Mouse (Mus musculus): ENCODE measurements around the gene Hs1bp3.

DNA sequence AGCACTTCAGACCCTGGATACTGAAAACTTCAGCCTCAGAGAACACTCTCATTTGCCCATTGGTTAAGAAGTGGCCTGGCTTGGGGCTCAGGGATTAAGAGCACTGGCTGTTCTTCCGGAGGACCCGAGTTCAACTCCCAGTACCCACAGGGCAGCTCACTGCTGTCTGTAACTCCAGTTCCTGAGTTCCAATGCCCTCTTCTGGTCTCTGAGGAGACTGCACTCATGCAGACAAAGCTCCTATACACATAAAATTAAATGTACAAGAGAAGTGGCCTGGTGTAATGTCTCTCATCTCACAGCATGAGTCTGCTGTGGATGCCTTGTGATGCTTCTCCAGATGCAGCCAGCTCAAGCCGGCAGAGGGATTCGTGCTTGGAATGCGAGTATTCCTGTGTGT lies 3.3 kb downstream of the Hs1bp3 start:
- TF ChIP-seq GATA1 (IDR thresholded peaks at IDR 0.05; ENCODE audit: borderline replicate concordance, low read length) (no peak), FLI1 (IDR thresholded peaks at IDR 0.05; ENCODE audit: low read length) (no peak)

All from megakaryocyte, embryonic 14.5 days (primary cell).